Mouse (Mus musculus): ENCODE data around the gene Atg9b. TPM values are rescaled to one million over a fixed set of nuclear protein-coding genes. Genes with fewer than 3 reads are reported as not detected.

Gene Atg9b
- polyA plus RNA-seq, 1 experiment from 2014 or later, result 2.5 TPM

DNA sequence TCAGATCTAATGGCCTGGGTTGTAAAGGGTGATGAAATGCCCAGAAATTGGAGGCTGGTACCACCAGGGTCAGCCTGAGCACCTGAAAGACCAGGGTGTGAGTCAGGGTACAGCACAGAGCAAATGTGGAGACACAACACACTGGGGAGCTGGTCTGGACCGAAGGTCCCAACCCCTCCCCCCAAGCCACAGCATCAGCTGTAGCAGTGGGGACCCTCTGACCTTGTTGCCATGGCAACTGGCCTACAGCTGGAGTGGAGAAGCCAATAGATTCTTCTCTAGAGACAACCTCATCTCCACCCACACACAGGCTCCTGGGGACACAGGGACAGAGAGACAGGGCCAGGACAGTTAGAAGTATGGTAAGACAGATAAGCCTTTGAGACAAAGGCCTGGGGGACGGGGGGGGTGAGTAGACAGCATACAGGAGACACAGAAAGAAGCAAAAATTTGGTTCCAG, 47.9 kb downstream of the Atg9b start:
- H3K9ac ChIP-seq, result no peak overlapping the region
- H3K36me3 ChIP-seq, result no peaks in the 10 kb centered on the region
- ATAC-seq (ENCODE audit: insufficient read depth, low FRiP score, low read depth), result no peak

GRCm38 (mm10) chr5:24343379-24343778, 48.6 kb downstream of the Atg9b start:
- no peak for ATAC-seq (ENCODE audit: insufficient read depth, low FRiP score, low read depth)
- Histone ChIP-seq H3K4me2 (0 out of 2 replicates have a peak overlapping the region, but pooled peaks have one; percentile 29), H3K9ac (no peak overlapping the region), H3K4me1 (peaks cover 46% of the 10 kb centered on the region), H3K27me3 (replicated peaks) (no peaks in the 10 kb centered on the region), H3K9me3 (no peaks in the 10 kb centered on the region), H3K27ac (peak overlapping the region; percentile 71), H3K36me3 (no peaks in the 10 kb centered on the region), H3K4me3 (replicated peaks) (no peak overlapping the region)

More for the DNA sequence above, 47.9 kb downstream of the Atg9b start:
- peak overlapping the region; percentile 71 for H3K27ac ChIP-seq
- H3K27me3 ChIP-seq (replicated peaks), result 0 out of 2 replicates have a peak, but pooled peaks cover under 1% of the 10 kb centered on the region
- H3K9me3 ChIP-seq, result no peaks in the 10 kb centered on the region
- H3K4me1 ChIP-seq, result peaks cover 53% of the 10 kb centered on the region
- H3K4me2 ChIP-seq, result peak overlapping the region; percentile 29
- H3K4me3 ChIP-seq (replicated peaks), result no peak overlapping the region
- WGBS, result 22% methylated on average over 2 of the region's 2 CpGs

DNA sequence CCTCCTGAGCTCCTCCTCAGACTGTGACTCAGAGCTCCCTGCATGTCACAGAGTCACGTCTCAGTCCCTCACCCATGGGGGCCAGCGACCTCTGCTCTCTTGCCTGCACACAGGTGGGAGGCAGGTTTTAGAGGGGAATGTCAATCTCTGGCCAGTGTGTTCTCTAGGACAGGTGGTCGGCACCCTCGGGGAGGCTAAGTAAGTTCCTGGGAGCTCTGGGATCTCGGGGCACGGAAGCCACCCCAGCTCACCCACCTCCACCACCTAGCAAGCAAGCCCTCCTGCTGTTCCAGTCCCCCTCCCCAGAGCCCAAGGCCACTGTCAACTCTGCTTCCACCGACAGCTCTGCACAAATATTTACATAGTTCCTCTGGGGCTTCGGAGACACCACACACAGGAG, 49.0 kb downstream of the Atg9b start:
- 23% methylated on average over 8 of the region's 8 CpGs for WGBS
- no peaks in the 10 kb centered on the region for H3K9me3 ChIP-seq
- 0 out of 2 replicates have a peak overlapping the region, but pooled peaks have one; percentile 29 for H3K4me2 ChIP-seq
- H3K4me1 ChIP-seq, result peaks cover 44% of the 10 kb centered on the region
- no peaks in the 10 kb centered on the region for H3K27me3 ChIP-seq (replicated peaks)
- no peak overlapping the region for H3K9ac ChIP-seq
- H3K4me3 ChIP-seq (replicated peaks), result no peak overlapping the region
- ATAC-seq (ENCODE audit: insufficient read depth, low FRiP score, low read depth), result no peak
- no peaks in the 10 kb centered on the region for H3K36me3 ChIP-seq
- peak overlapping the region; percentile 71 for H3K27ac ChIP-seq

DNA sequence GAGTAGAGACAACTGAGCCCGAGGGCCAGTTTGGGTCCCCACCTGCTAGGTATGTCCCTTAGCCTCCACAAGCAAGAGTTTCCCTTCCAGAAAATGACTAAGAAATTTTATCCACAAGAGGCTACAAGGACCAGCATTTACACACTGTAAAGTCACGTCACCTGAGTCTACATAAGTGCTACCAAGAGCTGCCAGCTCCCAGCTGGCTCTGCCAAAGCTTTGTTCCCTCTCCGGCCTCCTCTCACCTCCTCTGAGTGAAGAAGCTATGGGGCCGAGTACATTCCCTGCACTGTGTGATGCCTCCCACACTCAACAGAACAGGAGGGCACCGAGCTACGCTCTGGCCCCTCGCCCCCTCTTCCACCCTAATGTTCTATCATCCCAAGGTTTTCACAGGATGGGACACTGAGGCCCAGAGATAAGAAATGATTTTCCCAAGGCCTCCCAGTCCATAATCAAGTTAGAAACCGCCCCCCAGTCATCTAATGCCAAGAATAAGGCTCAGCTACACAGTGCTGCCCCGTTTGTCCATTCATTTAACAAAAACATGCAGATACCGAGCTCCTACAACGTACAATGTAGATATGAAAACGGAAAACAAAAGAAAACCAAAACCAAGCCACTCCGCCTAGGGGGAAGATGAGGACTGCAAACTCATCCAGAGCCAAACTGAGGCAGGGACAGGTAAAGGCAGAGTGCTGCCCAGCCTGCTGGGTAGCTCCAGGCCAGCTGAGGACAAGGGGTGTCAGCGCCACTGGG, 49.6 kb downstream of the Atg9b start:
- Histone ChIP-seq H3K27ac (peak overlapping the region; percentile 13; the same call in 1 of the 2 replicates), H3K9me3 (no peaks in the 10 kb centered on the region), H3K36me3 (no peaks in the 10 kb centered on the region), H3K4me2 (no peak overlapping the region), H3K4me3 (replicated peaks) (no peak overlapping the region), H3K9ac (no peak overlapping the region), H3K27me3 (replicated peaks) (no peaks in the 10 kb centered on the region), H3K4me1 (peaks cover 42% of the 10 kb centered on the region)
- WGBS, result 70% methylated on average over 14 of the region's 14 CpGs
- no peak for ATAC-seq (ENCODE audit: insufficient read depth, low FRiP score, low read depth)

DNA sequence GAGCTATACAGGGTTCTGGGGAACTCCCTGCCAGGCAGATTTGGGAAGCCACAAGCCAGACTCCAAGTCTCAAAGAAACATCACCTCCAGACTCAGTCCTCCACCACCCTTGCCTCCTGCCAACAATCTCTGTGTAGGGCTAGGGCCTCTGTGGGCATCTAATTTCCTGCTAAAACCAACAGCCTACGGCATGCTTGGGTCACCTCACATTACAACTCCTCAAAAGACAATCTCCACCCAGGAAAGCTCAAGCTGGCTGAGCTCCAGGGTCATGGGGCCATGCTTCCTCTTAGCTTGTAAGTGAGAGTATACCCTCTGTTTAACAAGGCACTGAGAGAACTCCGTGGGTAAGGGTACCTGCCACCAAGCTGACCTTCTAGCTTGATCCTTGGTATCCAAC, 54.1 kb downstream of the Atg9b start:
- Histone ChIP-seq H3K4me2 (no peak overlapping the region), H3K4me3 (replicated peaks) (no peak overlapping the region), H3K9me3 (no peaks in the 10 kb centered on the region), H3K36me3 (no peaks in the 10 kb centered on the region), H3K27ac (no peak overlapping the region), H3K4me1 (peaks cover 44% of the 10 kb centered on the region), H3K9ac (no peak overlapping the region), H3K27me3 (replicated peaks) (no peaks in the 10 kb centered on the region)
- whole genome bisulfite sequencing, result 50% methylated on average over 2 of the region's 2 CpGs
- no peak for ATAC-seq (ENCODE audit: insufficient read depth, low FRiP score, low read depth)

DNA sequence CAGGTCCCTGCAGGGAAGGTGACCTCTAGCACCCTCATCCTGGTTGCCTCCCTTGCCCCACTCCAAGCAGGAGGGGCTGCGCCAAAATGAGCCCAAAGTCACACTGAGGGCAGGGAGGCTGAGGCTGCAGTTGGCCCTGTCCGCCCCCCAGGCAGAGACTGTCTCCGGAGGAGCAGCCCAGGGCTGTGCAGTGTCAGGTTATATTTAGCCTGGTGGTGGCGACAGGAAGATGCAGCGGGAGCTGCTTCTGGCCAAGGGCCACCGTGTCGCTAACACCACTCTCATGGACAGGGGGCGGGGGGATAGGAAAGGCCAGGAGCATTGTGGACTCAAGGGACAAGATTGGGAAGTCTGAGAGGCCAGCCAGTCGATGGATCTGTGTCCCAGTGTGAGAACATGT, 54.6 kb downstream of the Atg9b start:
- no peak overlapping the region for H3K4me2 ChIP-seq
- WGBS, result 42% methylated on average over 9 of the region's 9 CpGs
- no peaks in the 10 kb centered on the region for H3K36me3 ChIP-seq
- no peaks in the 10 kb centered on the region for H3K9me3 ChIP-seq
- no peaks in the 10 kb centered on the region for H3K27me3 ChIP-seq (replicated peaks)
- ATAC-seq (ENCODE audit: insufficient read depth, low FRiP score, low read depth), result no peak
- no peak overlapping the region for H3K9ac ChIP-seq
- H3K4me1 ChIP-seq, result peaks cover 40% of the 10 kb centered on the region
- no peak overlapping the region for H3K4me3 ChIP-seq (replicated peaks)
- no peak overlapping the region for H3K27ac ChIP-seq

- H3K9me3 ChIP-seq, result no peaks in the 10 kb centered on the region
- H3K4me3 ChIP-seq (replicated peaks), result no peak overlapping the region
- no peak overlapping the region for H3K27ac ChIP-seq
- peak; percentile 50 for ATAC-seq (ENCODE audit: insufficient read depth, low FRiP score, low read depth)
- no peaks in the 10 kb centered on the region for H3K27me3 ChIP-seq (replicated peaks)
- H3K36me3 ChIP-seq, result no peaks in the 10 kb centered on the region
- H3K4me1 ChIP-seq, result peaks cover 34% of the 10 kb centered on the region
- WGBS, result 17% methylated on average over 3 of the region's 3 CpGs
- H3K9ac ChIP-seq, result no peak overlapping the region
- H3K4me2 ChIP-seq, result no peak overlapping the region
Measured at GRCm38 (mm10) chr5:24335888-24336511, 55.9 kb downstream of the Atg9b start.

GRCm38 (mm10) chr5:24334749-24335148, 57.2 kb downstream of the Atg9b start:
- H3K4me2 ChIP-seq, result no peak overlapping the region
- 9% methylated on average over 3 of the region's 3 CpGs for WGBS
- no peak for ATAC-seq (ENCODE audit: insufficient read depth, low FRiP score, low read depth)
- H3K9ac ChIP-seq, result no peak overlapping the region
- H3K27me3 ChIP-seq (replicated peaks), result no peaks in the 10 kb centered on the region
- no peaks in the 10 kb centered on the region for H3K9me3 ChIP-seq
- H3K4me1 ChIP-seq, result peaks cover 42% of the 10 kb centered on the region
- H3K4me3 ChIP-seq (replicated peaks), result no peak overlapping the region
- H3K36me3 ChIP-seq, result no peaks in the 10 kb centered on the region
- H3K27ac ChIP-seq, result 0 out of 2 replicates have a peak overlapping the region, but pooled peaks have one; percentile 16

Other genes with a start within 250 kb of the Atg9b start
- gene Nupl2, start 227.2 kb downstream of the Atg9b start, polyA plus RNA-seq (2015; fragmentation: Nextera tagmentation; extraction: Ambion mirVana), result 12.9 and 13.5 TPM in 2 replicates
- 9.6 and 12.1 TPM in 2 replicates for gene Kcnh2, start 40.5 kb downstream of the Atg9b start, polyA plus RNA-seq (2015; fragmentation: Nextera tagmentation; extraction: Ambion mirVana)
- gene Nos3, start 27.3 kb downstream of the Atg9b start, polyA plus RNA-seq (2015; fragmentation: Nextera tagmentation; extraction: Ambion mirVana), result 6.8 and 8.3 TPM in 2 replicates
- 49.9 and 59.5 TPM in 2 replicates for gene Abcb8, start 1.5 kb upstream of the Atg9b start, polyA plus RNA-seq (2015; fragmentation: Nextera tagmentation; extraction: Ambion mirVana)
- 0.18 TPM in 1 of 2 replicates, not detected in the other for gene Asic3, start 21.2 kb upstream of the Atg9b start, polyA plus RNA-seq (2015; fragmentation: Nextera tagmentation; extraction: Ambion mirVana)
- 37.3 and 41.2 TPM in 2 replicates for gene Cdk5, start 31.4 kb upstream of the Atg9b start, polyA plus RNA-seq (2015; fragmentation: Nextera tagmentation; extraction: Ambion mirVana)
- 38.8 and 44.6 TPM in 2 replicates for gene Slc4a2, start 31.7 kb upstream of the Atg9b start, polyA plus RNA-seq (2015; fragmentation: Nextera tagmentation; extraction: Ambion mirVana)
- gene Fastk, start 53.1 kb upstream of the Atg9b start, polyA plus RNA-seq (2015; fragmentation: Nextera tagmentation; extraction: Ambion mirVana), result 98.1 and 103 TPM in 2 replicates
- gene Tmub1, start 55.7 kb upstream of the Atg9b start, polyA plus RNA-seq (2015; fragmentation: Nextera tagmentation; extraction: Ambion mirVana), result 22.0 and 22.3 TPM in 2 replicates
- 35.9 and 37.7 TPM in 2 replicates for gene Agap3, start 60.0 kb upstream of the Atg9b start, polyA plus RNA-seq (2015; fragmentation: Nextera tagmentation; extraction: Ambion mirVana)
- gene Gbx1, start 135.1 kb upstream of the Atg9b start, polyA plus RNA-seq (2015; fragmentation: Nextera tagmentation; extraction: Ambion mirVana), result 0.04 TPM in 1 of 2 replicates, not detected in the other
- gene Asb10, start 148.8 kb upstream of the Atg9b start, polyA plus RNA-seq (2015; fragmentation: Nextera tagmentation; extraction: Ambion mirVana), result 0.32 and 0.57 TPM in 2 replicates
- 0.14 and 0.24 TPM in 2 replicates for gene 4931409K22Rik, start 164.7 kb upstream of the Atg9b start, polyA plus RNA-seq (2015; fragmentation: Nextera tagmentation; extraction: Ambion mirVana)
- 85.9 and 90.0 TPM in 2 replicates for gene Abcf2, start 185.3 kb upstream of the Atg9b start, polyA plus RNA-seq (2015; fragmentation: Nextera tagmentation; extraction: Ambion mirVana)
- gene Chpf2, start 194.6 kb upstream of the Atg9b start, polyA plus RNA-seq (2015; fragmentation: Nextera tagmentation; extraction: Ambion mirVana), result 18.6 and 21.2 TPM in 2 replicates
- 22.2 and 25.1 TPM in 2 replicates for gene Smarcd3, start 232.3 kb upstream of the Atg9b start, polyA plus RNA-seq (2015; fragmentation: Nextera tagmentation; extraction: Ambion mirVana)